ENCODE assay signal across 11 mouse cellular contexts in genomic region chr11:38938124-38938883, GRCm38 (mm10).
A peak's percentile ranks its signal among the peaks of the same experiment; 100 is the strongest.
DNase-seq lines count a peak whose midpoint lies in the region; ATAC-seq lines count a peak whose summit lies in the region.
"Had no signal": no experiment of that assay in that cellular context is flagged by ENCODE, and none has a peak within 500 bp of the region (broad histone marks: within the 10 kb centered on the region; RNA-seq: fewer than 3 reads in every experiment).

No protein-coding gene starts in this region.

- no peak overlapping the region for H3K9ac ChIP-seq in forebrain, embryonic 11.5 days (ENCODE audit: low read length)
- no peak overlapping the region for H3K9ac ChIP-seq in midbrain, embryonic 16.5 days (ENCODE audit: low read depth, low read length)
- H3K9ac ChIP-seq: liver, embryonic 12.5 days had no signal

- WGBS in forebrain, embryonic 11.5 days: 33% methylated on average over 9 of the region's 9 CpGs
- 38% methylated on average over 9 of the region's 9 CpGs for whole genome bisulfite sequencing in forebrain, embryonic 10.5 days
- WGBS in midbrain, embryonic 16.5 days: 26% methylated on average over 9 of the region's 9 CpGs

- H3K36me3 ChIP-seq in forebrain, embryonic 11.5 days (ENCODE audit: control insufficient read depth, insufficient read depth, low read length): no peaks in the 10 kb centered on the region
- no peaks in the 10 kb centered on the region for H3K36me3 ChIP-seq in forebrain, embryonic 10.5 days (replicated peaks)
- no peaks in the 10 kb centered on the region for H3K36me3 ChIP-seq in midbrain, embryonic 16.5 days (ENCODE audit: control insufficient read depth, insufficient read depth, low read length)
- H3K36me3 ChIP-seq: liver, embryonic 12.5 days had no signal

- no peak overlapping the region for H3K27ac ChIP-seq in forebrain, embryonic 11.5 days (ENCODE audit: low read depth, low read length)
- no peak overlapping the region for H3K27ac ChIP-seq in forebrain, embryonic 10.5 days
- no peak overlapping the region; the same call in 1 of the 2 replicates for H3K27ac ChIP-seq in midbrain, embryonic 16.5 days (ENCODE audit: low read length)
- H3K27ac ChIP-seq: liver, embryonic 12.5 days had no signal

- H3K27me3 ChIP-seq in forebrain, embryonic 11.5 days (ENCODE audit: control insufficient read depth, insufficient read depth, low read length): no peaks in the 10 kb centered on the region
- H3K27me3 ChIP-seq in forebrain, embryonic 10.5 days (ENCODE audit: poor library complexity, severe bottlenecking): no peaks in the 10 kb centered on the region
- H3K27me3 ChIP-seq in midbrain, embryonic 16.5 days (ENCODE audit: control insufficient read depth, insufficient read depth, low read depth, low read length): no peaks in the 10 kb centered on the region
- H3K27me3 ChIP-seq: liver, embryonic 12.5 days had no signal

- no peaks in the 10 kb centered on the region for H3K9me3 ChIP-seq in forebrain, embryonic 11.5 days (ENCODE audit: control insufficient read depth, low read length)
- H3K9me3 ChIP-seq in forebrain, embryonic 10.5 days: no peaks in the 10 kb centered on the region
- H3K9me3 ChIP-seq in midbrain, embryonic 16.5 days (replicated peaks; ENCODE audit: control insufficient read depth, low read length, poor library complexity, severe bottlenecking): no peaks in the 10 kb centered on the region
- H3K9me3 ChIP-seq: liver, embryonic 12.5 days had no signal

- intact Hi-C loops in left cerebral cortex, postnatal 14 days (cut with DNase I): loop anchor here (5.0 kb wide), 1 partner anchor 1664 kb away; no protein-coding TSS in a partner anchor

- DNase-seq in forebrain, embryonic 11.5 days (ENCODE audit: low spot score): no peak
- no peak for DNase-seq in forebrain, embryonic 10.5 days (ENCODE audit: extremely low spot score, low spot score)
- DNase-seq in left cerebral cortex, postnatal 14 days (ENCODE audit: low spot score in 2 of 2): peak; percentile 10 to 18
- DNase-seq in left cerebral cortex, adult 11 months (ENCODE audit: low spot score): no peak
- DNase-seq in embryo, embryonic 10.5 days (ENCODE audit: low spot score): peak; percentile 60
- DNase-seq in thymus, adult 18-20 months: no peak
- DNase-seq in right cerebral cortex, postnatal 36 days (ENCODE audit: low spot score in 2 of 2): no peak
- DNase-seq: adrenal gland, adult 8-10 months had no signal

- H3K4me1 ChIP-seq in forebrain, embryonic 11.5 days (replicated peaks; ENCODE audit: control insufficient read depth, insufficient read depth, low read length): no peaks in the 10 kb centered on the region
- no peaks in the 10 kb centered on the region for H3K4me1 ChIP-seq in forebrain, embryonic 10.5 days
- peaks cover 2% of the 10 kb centered on the region; the same call in 1 of the 2 replicates for H3K4me1 ChIP-seq in midbrain, embryonic 16.5 days (ENCODE audit: control insufficient read depth, insufficient read depth, low read length)
- H3K4me1 ChIP-seq: liver, embryonic 12.5 days had no signal

- peak; percentile 56; the same call in 1 of the 2 replicates for ATAC-seq in forebrain, embryonic 11.5 days (replicated peaks; ENCODE audit: low FRiP score)
- no peak for ATAC-seq in midbrain, embryonic 16.5 days
- ATAC-seq: liver, embryonic 12.5 days had no signal

- H3K4me3 ChIP-seq in forebrain, embryonic 11.5 days (ENCODE audit: low read depth, low read length): no peak overlapping the region
- H3K4me3 ChIP-seq in forebrain, embryonic 10.5 days: no peak overlapping the region
- H3K4me3 ChIP-seq in midbrain, embryonic 16.5 days (ENCODE audit: low read depth, low read length): no peak overlapping the region
- H3K4me3 ChIP-seq: liver, embryonic 12.5 days; myocyte had no signal

- H3K4me2 ChIP-seq in forebrain, embryonic 11.5 days (ENCODE audit: low read depth, low read length, severe bottlenecking): no peak overlapping the region
- peak overlapping the region; percentile 14; the same call in 1 of the 2 replicates for H3K4me2 ChIP-seq in midbrain, embryonic 16.5 days (ENCODE audit: low read length)
- H3K4me2 ChIP-seq: liver, embryonic 12.5 days had no signal

Comparison
In these comparisons a context has a peak if more than half of its experiments do, and no peak if none do; other contexts are left out.
1. DNase-seq: peak in left cerebral cortex, postnatal 14 days (2 of 2) and embryo, embryonic 10.5 days (single experiment); none in forebrain, embryonic 11.5 days (single experiment), forebrain, embryonic 10.5 days (single experiment), left cerebral cortex, adult 11 months (single experiment), thymus, adult 18-20 months (0 of 2) and right cerebral cortex, postnatal 36 days (0 of 2).